Mouse (Mus musculus): ENCODE results near the gene Jak2.

DNA sequence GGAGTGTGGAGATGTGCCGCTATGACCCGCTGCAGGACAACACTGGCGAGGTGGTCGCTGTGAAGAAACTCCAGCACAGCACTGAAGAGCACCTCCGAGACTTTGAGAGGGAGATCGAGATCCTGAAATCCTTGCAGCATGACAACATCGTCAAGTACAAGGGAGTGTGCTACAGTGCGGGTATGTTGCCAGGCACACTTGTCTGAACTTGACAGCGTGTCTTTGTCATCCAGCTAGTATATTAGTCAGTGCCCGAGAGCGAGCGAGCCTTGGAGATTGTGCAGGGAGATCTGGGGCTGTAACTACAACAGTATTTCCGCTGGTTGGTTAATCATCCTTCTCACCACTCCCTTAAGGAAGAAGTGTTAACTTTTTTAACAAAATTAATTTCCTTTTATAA, 49.3 kb downstream of the Jak2 start:
- TF ChIP-seq POLR2A (IDR thresholded peaks at IDR 0.05; ENCODE audit: low read depth, low read length) (no peak), CTCF (IDR thresholded peaks at IDR 0.05; ENCODE audit: extremely low read depth, insufficient read depth, insufficient read length, insufficient replicate concordance) (no peak)
